Mouse (Mus musculus): ENCODE measurements around the gene Zranb2. TPM values are rescaled to one million over a fixed set of nuclear protein-coding genes. Genes with fewer than 3 reads are reported as not detected.
A peak's percentile ranks its signal among the peaks of the same experiment; 100 is the strongest.

The Zranb2 gene
- total and polyA plus RNA-seq, 3 experiments: 88.0 to 200 (median 98.4) TPM

GRCm38 (mm10) chr3:157576862-157577261 lies 42.9 kb downstream of the Zranb2 start:
- no peaks in the 10 kb centered on the region for H3K27me3 ChIP-seq (ENCODE audit: control insufficient read depth in 1 of 2, insufficient read depth in 2 of 2, low read length in 2 of 2)
- peak; percentile 40 for DNase-seq (ENCODE audit: low read depth, low spot score)
- H3K9me3 ChIP-seq (replicated peaks; ENCODE audit: insufficient read depth, low read length): no peaks in the 10 kb centered on the region
- no peak overlapping the region; the same call in 1 of the 2 replicates for H3K9ac ChIP-seq (ENCODE audit: control insufficient read depth, low read depth, low read length, poor library complexity, severe bottlenecking)
- H3K4me1 ChIP-seq (ENCODE audit: control insufficient read depth in 1 of 2, insufficient read depth in 2 of 2, low read length in 2 of 2): peaks cover 33 to 52% of the 10 kb centered on the region in 2 experiments
- peak overlapping the region in 1 of 2 experiments; percentile 36; a peak in 2 of 4 replicates for H3K4me3 ChIP-seq (ENCODE audit: control insufficient read depth in 1 of 2, insufficient read depth in 1 of 2, low read depth in 2 of 2, low read length in 2 of 2)
- TF ChIP-seq ZC3H11A (IDR thresholded peaks at IDR 0.05; ENCODE audit: low read depth, low read length) (no peak), HCFC1 (IDR thresholded peaks at IDR 0.05; ENCODE audit: low read depth, low read length) (0 out of 2 replicates have a peak, but pooled peaks have one; percentile 8), GATA1 (IDR thresholded peaks at IDR 0.05; ENCODE audit: low read depth, low read length) (peak; percentile 53), MYC (IDR thresholded peaks at IDR 0.05; ENCODE audit: low read depth, low read length) (peak; percentile 22; the same call in 1 of the 2 replicates), USF2 (IDR thresholded peaks at IDR 0.05; ENCODE audit: borderline replicate concordance in 1 of 2, insufficient read depth in 1 of 2, low read depth in 1 of 2, low read length in 2 of 2) (no peak), RCOR1 (IDR thresholded peaks at IDR 0.05; ENCODE audit: low read depth, low read length) (peak; percentile 45; the same call in 1 of the 2 replicates), ZNF384 (IDR thresholded peaks at IDR 0.05; ENCODE audit: low read depth, low read length) (peak; percentile 84), MYB (IDR thresholded peaks at IDR 0.05; ENCODE audit: low read depth, low read length) (peak; percentile 45; the same call in 1 of the 2 replicates), MAX (IDR thresholded peaks at IDR 0.05; ENCODE audit: low read length) (no peak), TCF12 (IDR thresholded peaks at IDR 0.05; ENCODE audit: low read depth, low read length) (0 out of 2 replicates have a peak, but pooled peaks have one; percentile 13), ETS1 (IDR thresholded peaks at IDR 0.05; ENCODE audit: low read depth, low read length) (peak; percentile 64), NRF1 (IDR thresholded peaks at IDR 0.05; ENCODE audit: insufficient read depth, low read depth, low read length, poor library complexity, severe bottlenecking) (no peak), MXI1 (IDR thresholded peaks at IDR 0.05; ENCODE audit: low read depth, low read length) (0 out of 2 replicates have a peak, but pooled peaks have one; percentile 17), POLR2AphosphoS5 (IDR thresholded peaks at IDR 0.05; ENCODE audit: borderline replicate concordance, low read depth, low read length) (no peak), ELF1 (IDR thresholded peaks at IDR 0.05; ENCODE audit: low read depth, low read length) (peak; percentile 36; the same call in 1 of the 2 replicates), MAZ (IDR thresholded peaks at IDR 0.05; ENCODE audit: low read depth, low read length) (peak; percentile 62; the same call in 1 of the 2 replicates), KAT2A (conservative IDR thresholded peaks at IDR 0.05; ENCODE audit: low read depth, low read length) (no peak), EP300 (IDR thresholded peaks at IDR 0.05; ENCODE audit: low read depth in 1 of 2, low read length in 2 of 2) (peak; percentile 52 to 71; a peak in 3 of 4 replicates)
- H3K27ac ChIP-seq (ENCODE audit: control insufficient read depth, low read depth, low read length): peak overlapping the region; percentile 82
- no peaks in the 10 kb centered on the region; the same call in 1 of the 2 replicates for H3K79me2 ChIP-seq (ENCODE audit: control insufficient read depth, insufficient read depth, low read length, poor library complexity)
- peaks cover 0 to 60% of the 10 kb centered on the region in 2 experiments; a peak in 2 of 4 replicates for H3K36me3 ChIP-seq (ENCODE audit: control insufficient read depth in 1 of 2, insufficient read depth in 2 of 2, low read length in 2 of 2)
